Mouse (Mus musculus): Measurements from ENCODE around the gene Dusp28. TPM values are rescaled to one million over a fixed set of nuclear protein-coding genes. Genes with fewer than 3 reads are reported as not detected.

Dusp28 gene
- polyA plus RNA-seq, 1 experiment from 2014 or later = 9.9 TPM

- Histone ChIP-seq H3K36me3 (ENCODE audit: control insufficient read depth, insufficient read depth, low read length) (peaks cover 54% of the 10 kb centered on the region), H3K9ac (ENCODE audit: low read length) (no peak overlapping the region), H3K4me2 (ENCODE audit: low read length) (no peak overlapping the region), H3K4me3 (ENCODE audit: low read depth, low read length) (no peak overlapping the region), H3K27ac (ENCODE audit: low read depth) (no peak overlapping the region), H3K9me3 (ENCODE audit: control insufficient read depth, low read length) (no peaks in the 10 kb centered on the region), H3K27me3 (replicated peaks; ENCODE audit: control insufficient read depth, insufficient read depth, low read length) (no peaks in the 10 kb centered on the region), H3K4me1 (replicated peaks; ENCODE audit: control insufficient read depth, insufficient read depth, low read length) (no peaks in the 10 kb centered on the region)
- 86% methylated on average over 7 of the region's 7 CpGs for WGBS
- ATAC-seq (replicated peaks; ENCODE audit: low FRiP score, low TSS enrichment, low read depth) (peak; percentile 65), DNase-seq (ENCODE audit: low spot score) (no peak)
These were observed 13.9 kb downstream of the Dusp28 start for GRCm38 (mm10) chr1:92920474-92921200.

- 90% methylated on average over 4 of the region's 4 CpGs for WGBS
- no peak overlapping the region for H3K4me3 ChIP-seq (ENCODE audit: low read depth, low read length)
- no peak overlapping the region for H3K27ac ChIP-seq (ENCODE audit: low read depth)
- no peaks in the 10 kb centered on the region for H3K27me3 ChIP-seq (replicated peaks; ENCODE audit: control insufficient read depth, insufficient read depth, low read length)
- no peak overlapping the region for H3K4me2 ChIP-seq (ENCODE audit: low read length)
- ATAC-seq (replicated peaks; ENCODE audit: low FRiP score, low TSS enrichment, low read depth) = no peak
- peaks cover 46% of the 10 kb centered on the region for H3K36me3 ChIP-seq (ENCODE audit: control insufficient read depth, insufficient read depth, low read length)
- no peak overlapping the region for H3K9ac ChIP-seq (ENCODE audit: low read length)
- no peaks in the 10 kb centered on the region for H3K9me3 ChIP-seq (ENCODE audit: control insufficient read depth, low read length)
- no peak for DNase-seq (ENCODE audit: low spot score)
- H3K4me1 ChIP-seq (replicated peaks; ENCODE audit: control insufficient read depth, insufficient read depth, low read length) = no peaks in the 10 kb centered on the region
These were observed 14.7 kb downstream of the Dusp28 start for GRCm38 (mm10) chr1:92921496-92921895.

GRCm38 (mm10) chr1:92930171-92930706 lies 23.5 kb downstream of the Dusp28 start:
- Histone ChIP-seq H3K4me3 (ENCODE audit: low read depth, low read length) (no peak overlapping the region), H3K36me3 (ENCODE audit: control insufficient read depth, insufficient read depth, low read length) (no peaks in the 10 kb centered on the region), H3K9me3 (ENCODE audit: control insufficient read depth, low read length) (peaks cover 5% of the 10 kb centered on the region; the same call in 1 of the 2 replicates), H3K9ac (ENCODE audit: low read length) (no peak overlapping the region), H3K27ac (ENCODE audit: low read depth) (no peak overlapping the region), H3K4me1 (replicated peaks; ENCODE audit: control insufficient read depth, insufficient read depth, low read length) (peaks cover 5% of the 10 kb centered on the region), H3K27me3 (replicated peaks; ENCODE audit: control insufficient read depth, insufficient read depth, low read length) (no peaks in the 10 kb centered on the region), H3K4me2 (ENCODE audit: low read length) (no peak overlapping the region)
- WGBS = 14% methylated on average over 1 of the region's 1 CpGs
- DNase-seq (ENCODE audit: low spot score) (no peak), ATAC-seq (replicated peaks; ENCODE audit: low FRiP score, low TSS enrichment, low read depth) (no peak)

- peaks cover 7% of the 10 kb centered on the region; the same call in 1 of the 2 replicates for H3K36me3 ChIP-seq (ENCODE audit: control insufficient read depth, insufficient read depth, low read length)
- peak overlapping the region; percentile 98 for H3K27ac ChIP-seq (ENCODE audit: low read depth)
- peak overlapping the region; percentile 93 for H3K4me2 ChIP-seq (ENCODE audit: low read length)
- H3K4me1 ChIP-seq (replicated peaks; ENCODE audit: control insufficient read depth, insufficient read depth, low read length) = peaks cover 20% of the 10 kb centered on the region
- WGBS = 83% methylated on average over 4 of the region's 4 CpGs
- H3K4me3 ChIP-seq (ENCODE audit: low read depth, low read length) = peak overlapping the region; percentile 75
- no peak for DNase-seq (ENCODE audit: low spot score)
- H3K9ac ChIP-seq (ENCODE audit: low read length) = peak overlapping the region; percentile 66
- H3K9me3 ChIP-seq (ENCODE audit: control insufficient read depth, low read length) = peaks cover 5% of the 10 kb centered on the region; the same call in 1 of the 2 replicates
- no peaks in the 10 kb centered on the region for H3K27me3 ChIP-seq (replicated peaks; ENCODE audit: control insufficient read depth, insufficient read depth, low read length)
- ATAC-seq (replicated peaks; ENCODE audit: low FRiP score, low TSS enrichment, low read depth) = no peak
These were observed 26.8 kb downstream of the Dusp28 start for GRCm38 (mm10) chr1:92933611-92934010.

GRCm38 (mm10) chr1:92934182-92934827 lies 27.5 kb downstream of the Dusp28 start, which contains the start of gene Capn10:
Capn10 (plus strand) TSS chr1:92934376.
- peak within 1 kb of the TSS; percentile 75 for H3K4me3 ChIP-seq (ENCODE audit: low read depth, low read length)
- WGBS = under 1% methylated on average over 45 of the region's 45 CpGs
- H3K9me3 ChIP-seq (ENCODE audit: control insufficient read depth, low read length) = peaks cover 5% of the 10 kb centered on the region; the same call in 1 of the 2 replicates
- no peaks in the 10 kb centered on the region for H3K27me3 ChIP-seq (replicated peaks; ENCODE audit: control insufficient read depth, insufficient read depth, low read length)
- peak within 1 kb of the TSS; percentile 66 for H3K9ac ChIP-seq (ENCODE audit: low read length)
- ATAC-seq (replicated peaks; ENCODE audit: low FRiP score, low TSS enrichment, low read depth) = peak; percentile 100
- peak within 1 kb of the TSS; percentile 93 for H3K4me2 ChIP-seq (ENCODE audit: low read length)
- H3K36me3 ChIP-seq (ENCODE audit: control insufficient read depth, insufficient read depth, low read length) = peaks cover 13% of the 10 kb centered on the region; the same call in 1 of the 2 replicates
- peak; percentile 98 for DNase-seq (ENCODE audit: low spot score)
- peaks cover 20% of the 10 kb centered on the region for H3K4me1 ChIP-seq (replicated peaks; ENCODE audit: control insufficient read depth, insufficient read depth, low read length)
- H3K27ac ChIP-seq (ENCODE audit: low read depth) = peak within 1 kb of the TSS; percentile 98

GRCm38 (mm10) chr1:92935054-92935962 lies 28.5 kb downstream of the Dusp28 start:
- WGBS = 19% methylated on average over 10 of the region's 10 CpGs
- peak overlapping the region; percentile 93 for H3K4me2 ChIP-seq (ENCODE audit: low read length)
- peaks cover 20% of the 10 kb centered on the region for H3K4me1 ChIP-seq (replicated peaks; ENCODE audit: control insufficient read depth, insufficient read depth, low read length)
- H3K27me3 ChIP-seq (replicated peaks; ENCODE audit: control insufficient read depth, insufficient read depth, low read length) = no peaks in the 10 kb centered on the region
- peaks cover 5% of the 10 kb centered on the region; the same call in 1 of the 2 replicates for H3K9me3 ChIP-seq (ENCODE audit: control insufficient read depth, low read length)
- peaks cover 22% of the 10 kb centered on the region for H3K36me3 ChIP-seq (ENCODE audit: control insufficient read depth, insufficient read depth, low read length)
- ATAC-seq (replicated peaks; ENCODE audit: low FRiP score, low TSS enrichment, low read depth) (no peak), DNase-seq (ENCODE audit: low spot score) (no peak)
- H3K9ac ChIP-seq (ENCODE audit: low read length) = peak overlapping the region; percentile 66
- peak overlapping the region; percentile 75 for H3K4me3 ChIP-seq (ENCODE audit: low read depth, low read length)
- peak overlapping the region; percentile 98 for H3K27ac ChIP-seq (ENCODE audit: low read depth)

- no peak overlapping the region for H3K4me3 ChIP-seq (ENCODE audit: low read depth, low read length)
- peak overlapping the region; percentile 93 for H3K4me2 ChIP-seq (ENCODE audit: low read length)
- no peak overlapping the region for H3K27ac ChIP-seq (ENCODE audit: low read depth)
- ATAC-seq (replicated peaks; ENCODE audit: low FRiP score, low TSS enrichment, low read depth) = no peak
- no peak for DNase-seq (ENCODE audit: low spot score)
- H3K4me1 ChIP-seq (replicated peaks; ENCODE audit: control insufficient read depth, insufficient read depth, low read length) = peaks cover 20% of the 10 kb centered on the region
- H3K36me3 ChIP-seq (ENCODE audit: control insufficient read depth, insufficient read depth, low read length) = peaks cover 28% of the 10 kb centered on the region
- WGBS = 58% methylated on average over 2 of the region's 2 CpGs
- peaks cover 5% of the 10 kb centered on the region; the same call in 1 of the 2 replicates for H3K9me3 ChIP-seq (ENCODE audit: control insufficient read depth, low read length)
- H3K27me3 ChIP-seq (replicated peaks; ENCODE audit: control insufficient read depth, insufficient read depth, low read length) = no peaks in the 10 kb centered on the region
- no peak overlapping the region for H3K9ac ChIP-seq (ENCODE audit: low read length)
These were observed 29.2 kb downstream of the Dusp28 start for GRCm38 (mm10) chr1:92935977-92936376.

- Histone ChIP-seq H3K27ac (ENCODE audit: low read depth) (no peak overlapping the region), H3K4me3 (ENCODE audit: low read depth, low read length) (no peak overlapping the region), H3K36me3 (ENCODE audit: control insufficient read depth, insufficient read depth, low read length) (peaks cover 30% of the 10 kb centered on the region), H3K4me2 (ENCODE audit: low read length) (no peak overlapping the region), H3K4me1 (replicated peaks; ENCODE audit: control insufficient read depth, insufficient read depth, low read length) (peaks cover 20% of the 10 kb centered on the region), H3K9me3 (ENCODE audit: control insufficient read depth, low read length) (peaks cover 5% of the 10 kb centered on the region; the same call in 1 of the 2 replicates), H3K27me3 (replicated peaks; ENCODE audit: control insufficient read depth, insufficient read depth, low read length) (no peaks in the 10 kb centered on the region), H3K9ac (ENCODE audit: low read length) (no peak overlapping the region)
- ATAC-seq (replicated peaks; ENCODE audit: low FRiP score, low TSS enrichment, low read depth) = no peak
- 80% methylated on average over 3 of the region's 3 CpGs for WGBS
- no peak for DNase-seq (ENCODE audit: low spot score)
These were observed 29.7 kb downstream of the Dusp28 start for GRCm38 (mm10) chr1:92936467-92936866.

Measured in intestine, embryonic 14.5 days (tissue).